Mouse (Mus musculus) midbrain, embryonic 15.5 days (tissue): ENCODE measurements at regions not wholly inside any gene's neighbourhood (a gene's known extent, or its start where the extent isn't known, plus 50 kb on each side); places are given as distances from the start of the nearest gene placed in this dataset.

Experiments used
- ATAC-seq: fragments of 200-750 bp; cut with Nextera tagmentation; replicated peaks from 2 replicates; pipeline ENCODE4 v1.8.0; 2017; ENCODE audit warnings: moderate TSS enrichment
- H3K27ac ChIP-seq: fragments of 300-500 bp; sonication (generic); 2 replicates; pipeline ENCODE4 v1.5.1; 2015; ENCODE audit warnings: mild to moderate bottlenecking, inconsistent platforms
- H3K27me3 ChIP-seq: fragments of 300-500 bp; sonication (generic); replicated peaks from 2 replicates; pipeline ENCODE4 v1.6.1; 2015; ENCODE audit warnings: inconsistent platforms
- H3K36me3 ChIP-seq: fragments of 300-500 bp; sonication (generic); replicated peaks from 2 replicates; pipeline ENCODE4 v1.6.1; 2015; ENCODE audit warnings: inconsistent platforms
- H3K4me1 ChIP-seq: fragments of 300-500 bp; sonication (generic); 2 replicates; pipeline ENCODE4 v1.6.1; 2015; ENCODE audit warnings: inconsistent platforms
- H3K4me2 ChIP-seq: fragments of 300-500 bp; sonication (generic); 2 replicates; pipeline ENCODE4 v1.6.1; 2015; ENCODE audit warnings: inconsistent platforms, mild to moderate bottlenecking, moderate library complexity
- H3K4me3 ChIP-seq: fragments of 300-500 bp; sonication (generic); 2 replicates; pipeline ENCODE4 v1.5.1; 2015; ENCODE audit warnings: mild to moderate bottlenecking, inconsistent platforms
- H3K9ac ChIP-seq: fragments of 300-500 bp; sonication (generic); 2 replicates; pipeline ENCODE4 v1.6.1; 2015; ENCODE audit warnings: mild to moderate bottlenecking, inconsistent platforms
- H3K9me3 ChIP-seq: fragments of 300-500 bp; sonication (generic); 2 replicates; pipeline ENCODE4 v1.6.1; 2016; ENCODE audit warnings: inconsistent platforms
- WGBS: fragments of 180-500 bp; shearing (Covaris S2); methylation state at CpG from one replicate; pipeline ENCODE4 v1.1.7; 2015; ENCODE audit warnings: mixed read lengths; 5-methylcytosine and 5-hydroxymethylcytosine counted together

- no peak overlapping the region for H3K4me3 ChIP-seq
- H3K4me2 ChIP-seq: no peak overlapping the region
Observed at GRCm38 (mm10) chr1:42755958-42756357, 60.4 kb downstream of the Pou3f3 start.

GRCm38 (mm10) chr1:42756497-42756896 lies 60.9 kb downstream of the Pou3f3 start:
- H3K9me3 ChIP-seq: no peaks in the 10 kb centered on the region
- no peak overlapping the region for H3K4me3 ChIP-seq
- no peaks in the 10 kb centered on the region for H3K27me3 ChIP-seq
- H3K4me2 ChIP-seq: no peak overlapping the region
- H3K36me3 ChIP-seq: no peaks in the 10 kb centered on the region
- no peak overlapping the region for H3K27ac ChIP-seq
- H3K9ac ChIP-seq: no peak overlapping the region
- ATAC-seq: no peak
- H3K4me1 ChIP-seq: no peaks in the 10 kb centered on the region

More at GRCm38 (mm10) chr1:42755958-42756357, 60.4 kb downstream of the Pou3f3 start:
- no peaks in the 10 kb centered on the region for H3K27me3 ChIP-seq
- no peaks in the 10 kb centered on the region for H3K4me1 ChIP-seq
- no peaks in the 10 kb centered on the region for H3K9me3 ChIP-seq
- ATAC-seq: no peak
- 92% methylated on average over 5 of the region's 5 CpGs for WGBS
- no peaks in the 10 kb centered on the region for H3K36me3 ChIP-seq
- no peak overlapping the region for H3K9ac ChIP-seq
- H3K27ac ChIP-seq: no peak overlapping the region

- no peak overlapping the region for H3K4me2 ChIP-seq
- H3K4me3 ChIP-seq: no peak overlapping the region
- no peak for ATAC-seq
- no peaks in the 10 kb centered on the region for H3K36me3 ChIP-seq
- no peaks in the 10 kb centered on the region for H3K9me3 ChIP-seq
- H3K4me1 ChIP-seq: no peaks in the 10 kb centered on the region
- no peak overlapping the region for H3K9ac ChIP-seq
- 86% methylated on average over 2 of the region's 2 CpGs for WGBS
- no peaks in the 10 kb centered on the region for H3K27me3 ChIP-seq
- H3K27ac ChIP-seq: no peak overlapping the region
Observed at GRCm38 (mm10) chr1:42763447-42763846, 67.9 kb downstream of the Pou3f3 start.

- no peak for ATAC-seq
- Histone ChIP-seq H3K27me3 (no peaks in the 10 kb centered on the region), H3K9me3 (no peaks in the 10 kb centered on the region), H3K4me1 (no peaks in the 10 kb centered on the region), H3K36me3 (no peaks in the 10 kb centered on the region), H3K4me2 (no peak overlapping the region), H3K9ac (no peak overlapping the region), H3K4me3 (no peak overlapping the region), H3K27ac (no peak overlapping the region)
- WGBS: 54% methylated on average over 2 of the region's 2 CpGs
Observed at GRCm38 (mm10) chr1:42764048-42764447, 68.5 kb downstream of the Pou3f3 start.

- no peaks in the 10 kb centered on the region for H3K9me3 ChIP-seq
- no peaks in the 10 kb centered on the region for H3K4me1 ChIP-seq
- no peak overlapping the region for H3K4me3 ChIP-seq
- H3K27me3 ChIP-seq: no peaks in the 10 kb centered on the region
- no peak overlapping the region for H3K9ac ChIP-seq
- WGBS: 77% methylated on average over 9 of the region's 9 CpGs
- ATAC-seq: no peak
- H3K36me3 ChIP-seq: no peaks in the 10 kb centered on the region
- no peak overlapping the region for H3K4me2 ChIP-seq
- H3K27ac ChIP-seq: no peak overlapping the region
Observed at GRCm38 (mm10) chr1:42770085-42770484, 74.5 kb downstream of the Pou3f3 start.

- Histone ChIP-seq H3K4me1 (no peaks in the 10 kb centered on the region), H3K27ac (no peak overlapping the region), H3K9me3 (no peaks in the 10 kb centered on the region), H3K4me3 (no peak overlapping the region), H3K9ac (no peak overlapping the region), H3K36me3 (no peaks in the 10 kb centered on the region), H3K27me3 (no peaks in the 10 kb centered on the region), H3K4me2 (no peak overlapping the region)
- 72% methylated on average over 6 of the region's 6 CpGs for WGBS
- ATAC-seq: no peak
Observed at GRCm38 (mm10) chr1:42772000-42772399, 76.4 kb downstream of the Pou3f3 start.

GRCm38 (mm10) chr1:42773851-42774464 lies 77.1 kb upstream of the Mrps9 start:
- Histone ChIP-seq H3K27me3 (no peaks in the 10 kb centered on the region), H3K4me1 (no peaks in the 10 kb centered on the region), H3K27ac (no peak overlapping the region), H3K9ac (no peak overlapping the region), H3K36me3 (no peaks in the 10 kb centered on the region), H3K4me2 (no peak overlapping the region), H3K4me3 (no peak overlapping the region), H3K9me3 (no peaks in the 10 kb centered on the region)
- 77% methylated on average over 20 of the region's 20 CpGs for WGBS
- no peak for ATAC-seq

GRCm38 (mm10) chr1:42774971-42775892 lies 75.8 kb upstream of the Mrps9 start:
- 79% methylated on average over 7 of the region's 7 CpGs for WGBS
- no peak for ATAC-seq
- H3K4me2 ChIP-seq: no peak overlapping the region
- no peaks in the 10 kb centered on the region for H3K9me3 ChIP-seq
- no peaks in the 10 kb centered on the region for H3K36me3 ChIP-seq
- no peaks in the 10 kb centered on the region; the same call in 1 of the 2 replicates for H3K4me1 ChIP-seq
- H3K27me3 ChIP-seq: no peaks in the 10 kb centered on the region
- no peak overlapping the region for H3K4me3 ChIP-seq
- H3K27ac ChIP-seq: no peak overlapping the region
- no peak overlapping the region for H3K9ac ChIP-seq

- no peaks in the 10 kb centered on the region for H3K9me3 ChIP-seq
- H3K27me3 ChIP-seq: no peaks in the 10 kb centered on the region
- no peak overlapping the region for H3K4me2 ChIP-seq
- no peak overlapping the region for H3K27ac ChIP-seq
- H3K36me3 ChIP-seq: no peaks in the 10 kb centered on the region
- peaks cover 3% of the 10 kb centered on the region for H3K4me1 ChIP-seq
- no peak for ATAC-seq
- no peak overlapping the region for H3K4me3 ChIP-seq
- no peak overlapping the region for H3K9ac ChIP-seq
- WGBS: 84% methylated on average over 2 of the region's 2 CpGs
Observed at GRCm38 (mm10) chr1:42775893-42776287, 75.1 kb upstream of the Mrps9 start.

GRCm38 (mm10) chr1:42777416-42777815 lies 73.6 kb upstream of the Mrps9 start:
- no peak overlapping the region for H3K9ac ChIP-seq
- no peak for ATAC-seq
- H3K4me1 ChIP-seq: peaks cover 3% of the 10 kb centered on the region
- 76% methylated on average over 1 of the region's 1 CpGs for WGBS
- H3K4me2 ChIP-seq: no peak overlapping the region
- H3K36me3 ChIP-seq: no peaks in the 10 kb centered on the region
- no peaks in the 10 kb centered on the region for H3K9me3 ChIP-seq
- H3K27ac ChIP-seq: no peak overlapping the region
- H3K27me3 ChIP-seq: no peaks in the 10 kb centered on the region
- H3K4me3 ChIP-seq: no peak overlapping the region

- Histone ChIP-seq H3K4me3 (no peak overlapping the region), H3K36me3 (no peaks in the 10 kb centered on the region), H3K9ac (no peak overlapping the region), H3K4me1 (peaks cover 6% of the 10 kb centered on the region), H3K27me3 (no peaks in the 10 kb centered on the region), H3K9me3 (no peaks in the 10 kb centered on the region), H3K27ac (no peak overlapping the region), H3K4me2 (no peak overlapping the region)
- 38% methylated on average over 5 of the region's 5 CpGs for WGBS
- no peak for ATAC-seq
Observed at GRCm38 (mm10) chr1:42779761-42780160, 71.3 kb upstream of the Mrps9 start.

- ATAC-seq: no peak
- no peaks in the 10 kb centered on the region for H3K27me3 ChIP-seq
- no peak overlapping the region for H3K27ac ChIP-seq
- no peak overlapping the region for H3K4me3 ChIP-seq
- H3K9ac ChIP-seq: no peak overlapping the region
- no peaks in the 10 kb centered on the region for H3K9me3 ChIP-seq
- H3K4me1 ChIP-seq: peaks cover 6% of the 10 kb centered on the region
- no peaks in the 10 kb centered on the region for H3K36me3 ChIP-seq
- 0 out of 2 replicates have a peak overlapping the region, but pooled peaks have one; percentile 3 for H3K4me2 ChIP-seq
- 65% methylated on average over 15 of the region's 15 CpGs for WGBS
Observed at GRCm38 (mm10) chr1:42780266-42780665, 70.8 kb upstream of the Mrps9 start.

- H3K4me1 ChIP-seq: peaks cover 6% of the 10 kb centered on the region
- H3K4me2 ChIP-seq: no peak overlapping the region
- no peak for ATAC-seq
- H3K9me3 ChIP-seq: no peaks in the 10 kb centered on the region
- WGBS: 79% methylated on average over 8 of the region's 8 CpGs
- no peaks in the 10 kb centered on the region for H3K27me3 ChIP-seq
- no peak overlapping the region for H3K4me3 ChIP-seq
- no peaks in the 10 kb centered on the region for H3K36me3 ChIP-seq
- H3K27ac ChIP-seq: no peak overlapping the region
- H3K9ac ChIP-seq: no peak overlapping the region
Observed at GRCm38 (mm10) chr1:42781533-42781932, 69.5 kb upstream of the Mrps9 start.
